23 mouse cellular contexts compared by ENCODE assay signal in genomic region chr1:134850361-134850760, GRCm38 (mm10).
DNase-seq lines count a peak whose midpoint lies in the region; ATAC-seq lines count a peak whose summit lies in the region.
"Had no signal": no experiment of that assay in that cellular context is flagged by ENCODE, and none has a peak within 500 bp of the region (broad histone marks: within the 10 kb centered on the region; RNA-seq: fewer than 3 reads in every experiment).

No protein-coding gene starts in this region.

- no peaks in the 10 kb centered on the region for H3K27me3 ChIP-seq in heart, embryonic 11.5 days (ENCODE audit: control insufficient read depth, insufficient read depth, low read length)
- H3K27me3 ChIP-seq in splenic B cell, adult 2 months (ENCODE audit: control insufficient read depth, insufficient read depth, low read length, poor library complexity, severe bottlenecking) = no peaks in the 10 kb centered on the region
- H3K27me3 ChIP-seq: embryonic facial prominence, embryonic 12.5 days; Patski had no signal

- no peaks in the 10 kb centered on the region for H3K9me3 ChIP-seq in heart, embryonic 11.5 days (replicated peaks; ENCODE audit: control insufficient read depth, low read length)
- H3K9me3 ChIP-seq: embryonic facial prominence, embryonic 10.5 days; embryonic facial prominence, embryonic 12.5 days; forebrain, embryonic 12.5 days; G1E had no signal

- H3K4me1 ChIP-seq in heart, embryonic 11.5 days (ENCODE audit: control insufficient read depth, insufficient read depth, low read length) = peaks cover 13% of the 10 kb centered on the region
- H3K4me1 ChIP-seq: embryonic facial prominence, embryonic 10.5 days; embryonic facial prominence, embryonic 12.5 days; forebrain, embryonic 12.5 days had no signal

- H3K4me2 ChIP-seq in heart, embryonic 11.5 days = no peak overlapping the region
- H3K4me2 ChIP-seq: embryonic facial prominence, embryonic 12.5 days; forebrain, embryonic 12.5 days had no signal

- peak; percentile 36 for DNase-seq in heart, adult 11 months
- DNase-seq in spleen, postnatal 36 days (ENCODE audit: low spot score in 2 of 2) = peak; percentile 20 to 46
- DNase-seq in spleen, postnatal 14 days (ENCODE audit: low spot score in 2 of 2) = no peak
- DNase-seq in B cell, adult 2 months = peak; percentile 5 to 9
- peak; percentile 45 for DNase-seq in splenic B cell, adult 2 months (ENCODE audit: low read depth, low spot score)
- DNase-seq in layer of hippocampus, adult 11-12 months (ENCODE audit: low spot score) = no peak
- no peak for DNase-seq in layer of hippocampus, adult 9-11 months
- DNase-seq: adrenal gland, adult 8-10 months; adrenal gland, postnatal 14 days; adrenal gland, postnatal 36 days; cerebellum, adult 11 months; cerebellum, adult 18-20 months; cerebellum, adult 9-10 months; cerebellum, postnatal 10 days had no signal

- WGBS in heart, embryonic 11.5 days (ENCODE audit: insufficient replicate concordance) = 91% methylated on average over 3 of the region's 3 CpGs

- H3K36me3 ChIP-seq in heart, embryonic 11.5 days (ENCODE audit: control insufficient read depth, insufficient read depth, low read length) = 0 out of 2 replicates have a peak, but pooled peaks cover 2% of the 10 kb centered on the region
- no peaks in the 10 kb centered on the region for H3K36me3 ChIP-seq in splenic B cell, adult 2 months (ENCODE audit: control insufficient read depth, insufficient read depth, low read length, poor library complexity, severe bottlenecking)
- H3K36me3 ChIP-seq: embryonic facial prominence, embryonic 12.5 days; forebrain, embryonic 12.5 days had no signal

- H3K4me3 ChIP-seq in heart, embryonic 11.5 days (ENCODE audit: low read depth, low read length) = no peak overlapping the region
- H3K4me3 ChIP-seq: embryonic facial prominence, embryonic 10.5 days; embryonic facial prominence, embryonic 12.5 days; forebrain, embryonic 12.5 days had no signal

- no peak overlapping the region for H3K27ac ChIP-seq in heart, embryonic 11.5 days (ENCODE audit: low read depth, low read length)
- H3K27ac ChIP-seq: embryonic facial prominence, embryonic 10.5 days; embryonic facial prominence, embryonic 12.5 days; forebrain, embryonic 12.5 days had no signal

- H3K9ac ChIP-seq in heart, embryonic 11.5 days (ENCODE audit: low read depth, low read length) = no peak overlapping the region
- H3K9ac ChIP-seq: embryonic facial prominence, embryonic 12.5 days; forebrain, embryonic 12.5 days had no signal

- ATAC-seq in heart, embryonic 11.5 days (replicated peaks; ENCODE audit: insufficient number of reproducible peaks, low FRiP score, low TSS enrichment) = no peak
- ATAC-seq: activated CD4-positive, CD25-positive, alpha-beta regulatory T cell, adult 4 months; forebrain, embryonic 14.5 days; forebrain, embryonic 16.5 days; Patski had no signal

Comparison
In these comparisons a context has a peak if more than half of its experiments do, and no peak if none do; other contexts are left out.
1. DNase-seq: peak in heart, adult 11 months (single experiment), spleen, postnatal 36 days (2 of 2), B cell, adult 2 months (2 of 2) and splenic B cell, adult 2 months (single experiment); none in spleen, postnatal 14 days (0 of 2), layer of hippocampus, adult 11-12 months (single experiment) and layer of hippocampus, adult 9-11 months (single experiment).